Mouse (Mus musculus): ENCODE measurements at regions not wholly inside any gene's neighbourhood (a gene's known extent, or its start where the extent isn't known, plus 50 kb on each side); places are given as distances from the start of the nearest gene placed in this dataset.
A peak's percentile ranks its signal among the peaks of the same experiment; 100 is the strongest.

GRCm38 (mm10) chr7:69844631-69845324 lies 521.8 kb downstream of the Nr2f2 start:
- no peak for DNase-seq (ENCODE audit: low spot score in 2 of 2)

DNA sequence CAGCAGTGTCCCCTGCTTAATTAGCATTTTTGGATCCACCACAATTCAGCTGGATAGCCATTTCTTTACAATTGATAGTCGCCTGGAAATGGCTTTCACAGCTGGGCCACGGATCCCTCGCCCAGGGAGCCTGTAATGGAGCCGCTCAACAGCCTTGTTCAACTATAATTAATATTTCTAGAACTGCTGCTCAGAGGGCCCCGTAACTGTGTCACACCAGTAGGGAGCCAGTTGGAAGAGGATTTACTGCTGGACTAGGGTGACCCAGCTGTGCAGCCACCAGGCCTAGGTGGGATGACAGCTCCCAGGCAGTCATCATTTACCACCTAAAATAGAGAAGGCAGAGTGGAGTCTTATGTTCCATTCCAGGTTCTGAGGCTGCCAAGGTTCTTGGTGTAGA lies 529.2 kb downstream of the Nr2f2 start:
- no peak for DNase-seq (ENCODE audit: low spot score in 2 of 2)

DNA sequence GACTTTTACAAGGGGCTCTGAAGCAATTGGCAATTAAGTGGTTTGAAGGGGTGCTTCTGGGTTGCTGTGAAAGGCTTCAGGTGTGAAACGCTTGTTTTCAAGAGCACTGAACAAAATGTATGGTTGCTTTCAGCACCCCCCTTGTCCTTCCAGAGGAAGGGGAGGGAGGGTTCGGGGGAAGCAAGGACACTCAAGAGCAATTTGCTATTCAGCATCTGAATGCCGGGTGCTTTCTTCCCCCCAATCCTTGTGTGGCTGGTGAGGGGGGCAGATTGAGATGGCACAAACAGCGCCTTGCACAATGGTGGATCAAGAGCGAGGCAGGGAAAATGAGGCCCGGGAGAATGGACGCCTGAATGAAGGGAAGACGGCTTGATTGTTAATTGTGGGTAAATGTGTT lies 539.3 kb downstream of the Nr2f2 start:
- no peak for DNase-seq (ENCODE audit: low spot score in 2 of 2)

DNA sequence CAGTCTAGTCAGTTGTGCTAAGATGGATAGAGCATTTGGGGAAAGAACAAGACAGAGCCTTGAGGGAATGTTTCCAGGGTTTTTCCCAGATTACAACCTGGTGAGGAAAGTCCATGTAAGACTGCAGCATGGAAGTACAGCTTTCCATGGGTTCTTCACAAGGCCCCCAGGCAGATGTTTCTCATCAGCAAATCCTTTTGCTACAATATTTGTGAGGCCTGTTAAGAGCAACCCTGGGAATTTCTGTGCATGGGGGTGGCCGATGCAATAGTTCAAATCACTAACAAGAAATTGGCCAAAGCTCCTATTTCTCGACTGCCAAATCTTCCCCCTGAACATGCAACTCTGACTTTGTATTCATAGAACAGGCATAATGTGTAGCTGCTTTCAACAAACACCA lies 546.0 kb downstream of the Nr2f2 start:
- no peak for DNase-seq (ENCODE audit: low spot score in 2 of 2)

DNA sequence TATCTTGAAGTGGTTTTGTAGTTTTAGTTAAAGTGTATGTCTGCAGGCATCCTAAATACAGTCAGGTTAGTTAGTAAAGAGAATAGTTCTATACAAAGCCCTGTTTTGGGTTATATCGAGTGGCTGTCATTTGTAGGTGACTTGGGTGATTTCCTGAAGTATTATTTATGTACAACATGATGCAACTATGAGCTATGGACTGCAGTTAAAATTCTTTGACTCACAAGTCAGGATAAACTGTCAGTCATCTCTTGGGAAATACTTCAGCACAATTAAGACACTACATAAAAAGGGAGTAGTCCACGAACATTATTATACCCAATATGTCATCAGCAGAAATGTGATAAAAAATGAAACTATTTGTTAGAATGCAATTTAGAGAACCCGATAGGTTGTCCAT lies 554.2 kb downstream of the Nr2f2 start:
- no peak for DNase-seq (ENCODE audit: low spot score in 2 of 2)

DNA sequence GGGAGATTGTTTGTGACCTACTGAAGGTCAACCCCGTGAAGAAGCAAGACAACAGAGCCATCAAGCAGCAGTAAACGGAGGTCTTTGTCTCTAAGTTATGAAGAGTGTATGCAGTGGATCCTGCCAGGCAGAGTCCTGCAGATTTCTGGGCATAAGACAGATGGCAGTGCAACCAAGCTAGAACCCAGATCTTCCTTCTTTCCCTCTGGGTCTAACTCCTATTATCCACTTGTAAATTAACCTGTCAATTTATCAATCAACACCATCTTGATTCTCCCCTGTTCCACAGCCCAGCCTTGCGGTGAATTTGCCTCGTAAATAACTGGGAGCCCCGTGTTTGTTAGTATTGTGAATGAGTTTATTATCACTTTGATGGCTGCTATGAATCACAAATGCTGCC lies 555.7 kb downstream of the Nr2f2 start:
- DNase-seq (ENCODE audit: low spot score in 2 of 2) = peak in 1 of 2 experiments; percentile 17

DNA sequence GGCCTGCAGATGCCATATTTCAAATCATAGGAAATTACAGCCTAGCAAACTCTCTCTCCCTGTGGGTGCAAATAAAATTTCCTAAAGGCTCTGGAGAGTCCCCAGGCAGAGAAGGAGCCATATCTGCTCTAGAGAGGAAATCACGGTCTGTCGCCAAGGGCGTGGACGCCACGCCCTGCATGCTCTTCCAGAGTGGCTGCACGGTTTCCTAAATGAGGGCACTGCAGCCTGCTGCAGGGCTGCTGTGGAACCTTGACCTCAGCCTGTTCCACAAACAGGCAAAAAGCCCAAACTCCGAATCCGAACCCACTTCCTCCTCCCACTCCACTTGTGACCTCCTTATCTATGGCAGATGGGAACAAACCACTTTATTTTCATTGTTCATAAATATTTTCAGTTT lies 559.3 kb downstream of the Nr2f2 start:
- no peak for DNase-seq (ENCODE audit: low spot score in 2 of 2)

DNA sequence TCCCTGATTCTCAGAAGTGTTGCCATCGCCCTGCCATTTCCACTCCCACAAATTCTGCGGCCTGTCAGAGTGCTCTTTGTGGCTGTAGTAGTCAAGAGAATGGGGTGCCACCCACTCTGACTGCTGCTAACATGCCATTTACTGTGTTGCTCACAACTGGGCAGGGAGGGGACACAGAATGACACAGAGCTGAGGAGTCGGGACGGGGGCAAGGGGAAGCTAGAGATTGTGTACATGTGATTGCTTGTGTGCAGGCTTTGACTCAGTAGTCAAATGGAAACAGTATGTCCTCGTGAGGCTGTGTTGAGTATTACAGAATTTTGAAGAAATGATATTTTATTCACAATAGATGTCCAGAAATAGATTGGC lies 595.6 kb downstream of the Nr2f2 start:
- DNase-seq (ENCODE audit: low spot score in 2 of 2) = no peak

GRCm38 (mm10) chr7:69770313-69770979 lies 596.1 kb downstream of the Nr2f2 start:
- DNase-seq (ENCODE audit: low spot score in 2 of 2) = peak in 1 of 2 experiments; percentile 2

- DNase-seq (ENCODE audit: low spot score in 2 of 2) = no peak
These were observed 600.1 kb downstream of the Nr2f2 start for GRCm38 (mm10) chr7:69766451-69766850.

GRCm38 (mm10) chr7:69740495-69740894 lies 626.0 kb downstream of the Nr2f2 start:
- no peak for DNase-seq (ENCODE audit: low spot score in 2 of 2)

DNA sequence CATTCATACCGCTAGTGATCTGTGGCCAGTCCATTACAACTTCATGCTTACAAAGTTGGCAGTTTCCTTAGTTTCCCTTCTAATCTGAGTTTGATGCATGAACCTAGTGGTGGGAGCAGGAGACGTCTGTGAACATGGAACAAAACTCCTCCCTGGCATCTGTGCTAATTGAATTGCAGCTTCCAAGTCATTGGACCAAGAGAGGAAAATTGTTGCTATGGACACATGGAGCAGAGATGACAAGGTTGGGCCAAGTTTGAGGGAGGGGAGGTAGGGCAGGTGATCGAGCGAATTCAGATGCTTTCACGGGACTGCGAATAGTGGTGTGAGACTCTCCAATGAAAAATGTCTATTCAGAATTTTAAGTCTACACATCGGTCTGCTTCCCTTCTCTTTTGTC lies 627.5 kb downstream of the Nr2f2 start:
- DNase-seq (ENCODE audit: low spot score in 2 of 2) = no peak

GRCm38 (mm10) chr7:69715081-69715480 lies 651.5 kb downstream of the Nr2f2 start:
- DNase-seq (ENCODE audit: low spot score in 2 of 2) = no peak

DNA sequence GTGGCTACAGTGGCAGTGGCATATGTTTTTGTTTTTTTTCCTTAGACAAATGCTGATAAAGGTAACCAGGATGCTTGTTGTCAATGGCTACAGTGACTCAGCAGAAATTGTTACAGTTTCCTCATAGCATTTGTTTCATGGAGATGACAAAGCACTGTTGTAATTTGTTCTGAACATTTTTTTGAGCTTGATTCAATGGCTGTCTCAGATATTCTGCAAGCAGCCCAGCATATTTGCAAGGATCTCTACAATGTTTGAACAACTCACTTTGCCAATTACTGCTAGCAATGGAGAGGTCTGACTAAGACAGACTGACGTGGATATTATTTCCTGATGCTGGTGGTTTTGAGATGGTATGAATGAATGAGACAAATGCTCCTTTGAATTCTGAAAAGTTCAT lies 696.3 kb downstream of the Nr2f2 start:
- no peak for DNase-seq (ENCODE audit: low spot score in 2 of 2)

GRCm38 (mm10) chr7:69655583-69655982 lies 711.0 kb downstream of the Nr2f2 start:
- no peak for DNase-seq (ENCODE audit: low spot score in 2 of 2)

GRCm38 (mm10) chr7:69645449-69645848 lies 721.1 kb downstream of the Nr2f2 start:
- DNase-seq (ENCODE audit: low spot score in 2 of 2) = no peak

- DNase-seq (ENCODE audit: low spot score in 2 of 2) = peak in 1 of 2 experiments; percentile 10
These were observed 724.9 kb downstream of the Nr2f2 start for GRCm38 (mm10) chr7:69641652-69642051.

DNA sequence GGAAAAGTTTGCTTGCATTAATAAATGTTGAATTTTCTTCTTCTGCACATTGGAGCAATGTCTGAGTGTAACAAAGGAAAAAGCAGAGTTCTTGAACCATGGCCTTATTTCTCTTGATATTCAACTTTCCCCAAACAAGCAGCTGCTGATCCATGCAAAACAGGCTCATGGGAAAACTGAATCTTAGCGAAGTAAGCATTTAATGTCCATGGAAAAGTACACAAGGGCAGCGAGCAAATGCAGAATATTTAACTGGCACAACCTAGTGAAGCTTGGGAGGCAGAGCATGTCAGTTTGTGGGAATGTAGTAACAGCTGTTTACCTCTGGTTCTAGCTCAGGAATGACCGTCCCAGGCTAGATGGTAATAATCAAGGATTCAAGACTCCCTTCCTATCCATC lies 766.7 kb downstream of the Nr2f2 start:
- no peak for DNase-seq (ENCODE audit: low spot score in 2 of 2)

DNA sequence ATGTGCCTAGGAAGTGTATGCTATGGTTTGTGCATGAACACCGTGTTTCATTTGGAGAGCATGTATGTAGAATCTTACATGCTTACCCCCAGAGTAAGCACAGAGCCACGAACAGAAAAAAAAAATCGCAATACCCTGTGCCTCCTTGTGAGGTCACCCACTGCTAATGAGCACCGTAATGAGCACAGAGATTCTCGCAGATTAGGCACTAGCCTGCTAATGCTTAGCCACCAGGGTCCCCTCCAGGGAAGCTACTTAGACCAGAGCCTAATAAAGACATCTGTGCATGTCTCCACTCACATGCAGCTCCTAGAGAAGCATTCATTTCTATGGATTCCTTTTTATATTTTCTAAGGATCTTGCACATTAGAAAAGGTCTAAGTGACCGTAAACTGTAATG lies 780.8 kb downstream of the Nr2f2 start:
- no peak for DNase-seq (ENCODE audit: low spot score in 2 of 2)

- no peak for DNase-seq (ENCODE audit: low spot score in 2 of 2)
These were observed 781.4 kb downstream of the Nr2f2 start for GRCm38 (mm10) chr7:69585131-69585530.

DNA sequence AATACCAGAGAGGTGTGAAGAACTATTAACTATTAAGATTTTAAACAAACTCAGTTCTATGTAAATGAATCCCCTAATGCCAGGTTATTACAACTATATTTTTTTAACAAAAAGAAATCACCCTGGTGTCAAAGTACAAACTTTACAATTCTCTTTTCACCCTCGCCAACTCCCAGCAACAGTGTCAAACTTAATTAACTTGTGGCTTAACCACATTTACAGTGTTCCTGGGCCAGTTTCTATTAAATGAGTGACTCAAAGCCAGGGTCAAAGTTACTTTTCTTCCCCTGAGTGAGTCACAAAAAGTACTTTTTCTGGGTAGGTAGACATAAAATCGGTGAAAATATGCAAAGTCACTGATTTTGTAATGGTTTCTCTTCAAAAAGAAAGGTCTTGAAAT lies 782.0 kb downstream of the Nr2f2 start:
- no peak for DNase-seq (ENCODE audit: low spot score in 2 of 2)

- DNase-seq (ENCODE audit: low spot score in 2 of 2) = no peak
These were observed 782.6 kb downstream of the Nr2f2 start for GRCm38 (mm10) chr7:69583901-69584300.

- no peak for DNase-seq (ENCODE audit: low spot score in 2 of 2)
These were observed 784.9 kb downstream of the Nr2f2 start for GRCm38 (mm10) chr7:69581668-69582067.
